Mouse (Mus musculus) urinary bladder, postnatal 10 days (tissue): Measurements from ENCODE around the gene Coch.
"Not testable (repeated sequence)": the region's sequence is repeated elsewhere in the genome, so short reads cannot be mapped to it uniquely, and the experiment has no call there.

Experiments
- DNase-seq: peaks from one replicate; pipeline ENCODE4 v3.0.0; 2022; ENCODE audit warnings: low spot score

Gene Coch

DNA sequence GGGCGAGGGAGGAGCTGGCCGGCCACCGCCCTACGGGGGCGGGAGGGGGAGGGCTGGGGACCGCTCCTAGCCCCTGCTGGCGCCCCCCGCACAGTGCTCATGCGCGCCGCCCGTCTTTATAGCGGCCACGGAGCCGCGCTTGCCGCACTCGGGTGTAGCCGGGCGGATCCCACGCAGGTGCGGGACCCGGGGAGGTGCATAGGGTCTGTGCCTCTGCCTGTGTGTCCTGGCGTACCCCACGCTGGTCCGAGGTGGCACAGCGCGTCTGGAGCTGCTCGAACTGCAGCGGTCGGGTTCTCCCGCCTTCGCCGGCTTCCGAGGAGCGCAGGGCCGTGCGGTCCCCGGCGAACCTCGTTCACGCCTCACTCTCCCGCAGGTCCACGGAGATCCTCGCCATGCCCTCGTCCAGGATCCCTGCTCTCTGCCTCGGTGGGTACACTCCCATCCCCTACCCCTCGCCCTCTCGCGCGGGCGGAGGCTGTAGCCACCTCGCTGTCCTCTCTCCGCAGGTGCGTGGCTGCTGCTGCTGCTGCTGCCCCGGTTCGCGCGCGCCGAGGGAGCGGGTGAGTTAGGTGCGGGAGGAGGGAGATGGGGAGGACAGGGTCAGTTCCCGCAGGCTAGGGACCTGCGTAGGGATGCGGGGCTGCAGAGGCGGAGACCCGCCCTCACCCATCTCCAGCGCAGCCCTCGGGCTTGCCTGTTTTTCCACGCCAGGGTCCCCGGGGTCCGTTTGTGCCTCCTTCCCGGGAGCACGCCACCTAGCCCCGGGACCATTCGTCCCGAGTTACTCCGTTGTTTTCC is at the start of gene Coch:
Gene Coch (plus strand): TSS at position 113 of the 801 bp plus-strand sequence.
- DNase-seq, result no peak

DNA sequence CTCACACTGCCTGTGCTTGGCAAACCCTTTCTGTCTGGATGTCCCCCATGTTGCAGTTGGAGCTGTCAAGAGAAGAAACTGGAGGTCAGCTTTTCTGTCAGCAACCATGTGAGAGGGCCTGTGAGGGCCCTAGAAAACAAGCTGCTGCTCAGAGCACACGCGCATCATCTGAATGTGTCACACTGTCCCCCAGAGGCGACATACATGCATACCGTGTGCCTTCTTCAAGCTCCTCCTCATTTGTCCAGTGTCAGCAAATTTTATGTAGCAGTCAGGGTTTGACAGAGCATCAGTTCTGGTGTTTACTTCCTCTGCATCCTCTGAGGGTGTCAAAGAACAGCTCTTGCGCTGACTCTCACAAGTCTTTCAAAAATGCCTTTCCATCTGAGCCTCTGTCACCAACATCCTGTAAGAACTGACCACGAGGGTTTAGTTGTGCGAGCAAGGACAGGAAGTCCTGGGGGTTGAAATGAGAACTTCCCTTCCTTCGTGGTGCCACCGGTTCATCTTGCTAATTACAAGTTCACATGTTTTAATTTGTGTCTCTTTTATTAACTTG is 49.7 kb upstream of the Coch start:
- no peak for DNase-seq

DNA sequence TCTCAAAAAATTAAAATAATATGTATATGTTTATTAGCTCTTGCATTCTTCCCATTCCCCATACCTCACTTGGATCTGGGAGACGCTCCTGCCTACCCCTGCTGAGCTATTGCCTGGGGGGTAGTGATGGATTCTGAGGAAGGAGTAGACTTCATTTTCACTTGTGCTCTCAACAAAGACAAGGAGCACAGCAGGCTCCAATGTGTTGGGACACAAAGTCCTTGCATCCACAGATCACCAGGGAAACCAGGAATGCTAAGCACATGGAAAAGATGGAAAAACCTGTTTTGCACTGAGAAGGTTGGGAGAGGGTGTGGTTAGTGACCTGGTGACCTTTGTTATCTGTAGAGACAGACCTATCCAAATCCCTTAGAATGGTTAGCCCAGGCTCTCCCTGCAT is 38.1 kb upstream of the Coch start:
- DNase-seq, result no peak

DNA sequence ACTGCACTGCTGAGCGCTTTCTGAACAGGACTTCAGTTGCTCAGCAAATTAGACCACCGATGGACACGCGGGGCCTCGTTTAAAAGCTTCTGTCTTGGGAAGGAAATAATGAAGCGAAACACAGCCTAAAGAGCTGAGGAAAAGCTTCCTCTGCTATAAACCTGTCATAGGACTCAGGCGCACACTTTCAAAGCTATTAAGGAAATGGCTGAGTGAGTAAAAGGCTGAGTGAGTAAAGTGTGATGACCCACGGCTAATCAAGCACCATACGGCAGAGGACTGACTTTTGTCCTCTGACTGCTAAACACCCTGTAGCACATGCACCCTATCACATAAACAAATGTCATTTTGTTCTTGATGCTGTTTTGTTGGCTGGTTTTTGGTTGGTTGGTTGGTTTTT is 31.7 kb upstream of the Coch start:
- DNase-seq, result no peak

DNA sequence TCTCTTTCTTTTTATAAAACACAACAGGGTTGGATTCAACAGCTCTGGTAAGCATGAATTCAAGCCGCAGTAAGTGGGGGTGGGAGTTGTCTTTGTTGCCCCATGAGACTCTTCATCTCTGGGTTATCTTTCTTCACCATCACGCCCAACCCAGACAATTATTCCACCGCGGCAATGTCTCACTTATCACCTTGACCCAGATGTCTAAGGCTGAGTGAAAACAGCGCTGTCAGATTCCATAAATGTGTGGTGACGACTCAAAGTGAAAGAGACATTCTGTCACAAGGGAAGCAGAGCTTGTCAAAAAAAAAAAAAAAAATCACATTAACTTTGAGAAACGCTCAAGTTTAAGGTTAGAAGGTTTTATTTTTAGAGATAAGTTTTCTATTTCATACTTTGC is 25.9 kb upstream of the Coch start:
- no peak for DNase-seq

DNA sequence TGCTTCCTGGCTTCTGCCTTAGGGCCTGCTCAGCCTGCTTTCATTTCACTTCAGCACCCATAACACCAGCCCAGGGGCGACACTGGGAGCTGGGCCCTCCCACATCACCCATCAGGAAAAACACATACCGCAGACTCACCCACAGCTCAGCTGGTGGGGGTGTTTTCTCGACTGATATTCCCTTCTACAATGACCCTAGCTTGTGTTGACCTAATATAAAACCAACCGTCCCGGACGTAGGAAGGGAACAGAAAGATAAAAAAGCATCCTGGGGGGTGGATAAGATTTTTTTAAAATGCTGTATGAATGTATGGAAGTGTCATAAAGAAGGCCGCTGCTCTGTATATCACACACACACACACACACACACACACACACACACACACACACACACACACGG is 23.7 kb upstream of the Coch start:
- DNase-seq, result no peak

DNA sequence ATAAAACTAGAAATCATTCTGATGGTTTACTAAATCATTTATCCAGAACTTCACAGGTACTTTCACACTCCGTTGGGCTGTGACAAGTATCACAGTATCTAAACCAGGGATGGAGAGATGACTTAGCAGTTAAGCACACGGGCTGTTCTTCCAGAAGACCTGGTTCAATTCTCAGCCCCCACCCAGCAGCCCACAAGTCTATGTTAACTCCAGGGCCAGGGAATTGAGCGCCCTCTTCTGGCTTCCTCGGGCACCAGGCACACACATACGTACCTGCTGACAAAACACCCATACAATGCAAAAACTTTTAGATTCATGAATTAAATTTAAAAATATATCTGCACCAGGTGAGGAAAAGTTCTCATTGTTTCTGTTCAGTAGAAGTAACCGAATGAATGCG is 23.2 kb upstream of the Coch start:
- DNase-seq, result no peak

DNA sequence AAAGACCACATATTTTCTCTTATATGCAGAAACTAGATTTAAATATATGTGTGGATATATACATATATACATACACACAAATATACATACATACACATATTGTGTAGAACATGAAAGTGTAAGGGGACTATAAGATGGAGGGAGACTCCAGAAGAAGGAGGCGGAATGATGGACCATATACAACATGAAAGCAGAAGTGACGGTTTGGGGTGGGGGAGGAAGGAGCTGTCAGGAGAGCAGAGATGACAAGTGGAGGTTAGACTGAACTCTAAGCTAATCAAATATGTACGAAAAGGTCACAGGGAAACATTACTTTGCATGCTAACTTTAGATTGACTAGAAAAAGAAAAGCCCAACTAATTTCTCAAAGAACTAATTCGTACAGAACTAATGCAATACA is 20.5 kb upstream of the Coch start:
- DNase-seq, result no peak

DNA sequence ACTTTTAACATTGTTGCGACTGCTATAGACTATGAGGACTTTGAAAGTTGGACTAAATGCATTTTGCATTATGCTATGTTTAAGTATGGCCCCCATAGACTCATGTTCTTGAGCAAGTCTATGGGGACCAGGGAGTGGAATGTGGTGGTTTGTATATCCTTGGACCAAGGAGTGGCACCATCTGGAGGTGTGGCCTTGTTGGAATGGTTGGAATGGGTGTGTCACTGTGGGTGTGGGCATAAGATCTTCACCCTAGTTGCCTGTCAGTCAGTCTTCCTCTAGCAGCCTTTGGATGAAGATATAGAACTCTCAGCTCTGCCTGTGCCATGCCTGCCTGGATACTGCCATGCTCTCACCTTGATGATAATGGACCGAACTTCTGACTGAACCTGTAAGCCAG is 15.3 kb upstream of the Coch start:
- DNase-seq, result not testable (repeated sequence)

DNA sequence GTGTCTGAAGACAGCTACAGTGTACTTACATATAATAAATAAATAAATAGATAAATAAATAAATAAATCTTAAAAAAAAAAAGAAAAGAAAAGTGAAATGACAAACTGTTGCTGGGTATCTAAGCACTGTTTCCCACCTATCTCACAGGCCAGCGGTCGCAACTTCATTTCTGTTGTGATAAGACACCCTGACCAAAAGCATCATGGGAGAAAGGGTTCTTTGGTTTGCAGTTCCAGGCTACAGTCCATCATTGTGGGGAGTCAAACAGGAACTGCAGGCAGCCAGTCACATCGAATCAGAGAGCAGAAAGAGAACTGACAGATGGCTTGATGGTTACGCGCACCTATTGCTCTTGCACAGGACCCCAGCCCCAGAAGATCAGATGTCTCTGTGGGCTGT is 3.9 kb upstream of the Coch start:
- DNase-seq, result no peak

DNA sequence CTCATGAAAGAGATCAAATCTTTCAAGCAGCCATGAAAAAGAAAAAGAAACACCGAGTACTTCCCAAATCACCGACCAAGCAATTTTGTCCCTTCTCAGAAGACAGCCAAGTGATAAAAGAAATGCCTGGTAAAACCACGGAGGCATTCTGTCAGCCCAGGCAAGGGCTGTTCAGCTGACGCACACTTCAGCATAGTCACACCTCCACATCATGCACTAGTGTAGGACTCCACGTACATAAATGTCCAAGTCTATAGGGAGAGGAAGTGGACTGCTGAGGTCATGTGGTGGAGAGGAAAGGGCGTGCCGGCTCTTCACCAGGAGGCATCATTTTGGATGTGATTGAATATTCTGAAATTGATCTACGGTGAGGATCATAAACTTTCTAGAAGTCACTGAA is 1.2 kb upstream of the Coch start:
- no peak for DNase-seq

DNA sequence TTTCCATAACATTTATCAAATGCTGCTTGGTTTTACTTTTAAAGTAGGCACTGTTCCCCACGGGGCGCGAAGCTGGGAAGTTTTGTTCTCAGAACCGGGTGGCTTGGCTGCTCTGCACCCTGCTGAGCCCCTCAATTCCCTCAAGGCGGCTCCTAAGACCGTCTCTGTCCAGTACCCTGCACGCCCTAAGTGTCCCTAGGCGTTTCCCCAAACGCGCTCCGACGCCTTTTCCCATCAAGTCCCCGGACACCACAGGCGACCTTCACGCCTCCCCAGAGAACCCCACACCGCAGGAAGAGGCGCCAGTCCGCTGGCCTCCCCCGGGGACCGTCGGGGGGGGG is 283 bp upstream of the Coch start:
- no peak for DNase-seq

DNA sequence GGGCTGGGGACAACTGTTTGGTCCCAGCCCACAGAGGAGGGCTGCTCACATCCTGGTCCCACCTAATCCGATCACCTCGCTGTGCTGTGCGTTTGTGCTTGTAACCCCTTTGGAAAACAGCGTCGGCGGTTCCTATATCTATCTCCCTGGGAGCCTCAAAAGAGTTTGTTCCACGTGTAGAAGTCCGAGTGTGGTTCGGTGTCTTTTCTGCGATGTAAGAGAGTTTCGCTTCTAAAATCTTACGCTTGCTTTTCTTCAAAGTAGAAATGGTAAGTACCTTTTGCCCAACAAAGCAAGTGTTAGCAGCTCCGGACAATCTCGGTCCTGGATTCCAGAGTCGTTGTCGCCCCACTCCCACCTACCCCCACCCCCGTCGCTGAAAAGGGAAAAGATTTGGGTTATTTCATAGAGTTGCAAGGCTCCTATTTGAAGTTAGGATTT is 909 bp downstream of the Coch start:
- no peak for DNase-seq

DNA sequence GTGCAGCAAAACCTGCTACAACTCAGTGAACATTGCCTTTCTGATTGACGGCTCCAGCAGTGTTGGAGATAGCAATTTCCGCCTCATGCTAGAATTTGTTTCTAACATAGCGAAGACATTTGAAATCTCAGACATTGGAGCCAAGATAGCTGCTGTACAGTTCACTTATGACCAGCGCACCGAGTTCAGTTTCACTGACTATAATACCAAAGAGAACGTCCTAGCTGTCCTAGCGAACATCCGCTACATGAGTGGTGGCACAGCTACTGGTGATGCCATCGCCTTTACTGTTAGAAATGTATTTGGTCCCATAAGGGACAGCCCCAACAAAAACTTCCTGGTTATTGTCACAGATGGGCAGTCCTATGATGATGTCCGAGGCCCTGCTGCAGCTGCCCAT is 10.2 kb downstream of the Coch start:
- no peak for DNase-seq

DNA sequence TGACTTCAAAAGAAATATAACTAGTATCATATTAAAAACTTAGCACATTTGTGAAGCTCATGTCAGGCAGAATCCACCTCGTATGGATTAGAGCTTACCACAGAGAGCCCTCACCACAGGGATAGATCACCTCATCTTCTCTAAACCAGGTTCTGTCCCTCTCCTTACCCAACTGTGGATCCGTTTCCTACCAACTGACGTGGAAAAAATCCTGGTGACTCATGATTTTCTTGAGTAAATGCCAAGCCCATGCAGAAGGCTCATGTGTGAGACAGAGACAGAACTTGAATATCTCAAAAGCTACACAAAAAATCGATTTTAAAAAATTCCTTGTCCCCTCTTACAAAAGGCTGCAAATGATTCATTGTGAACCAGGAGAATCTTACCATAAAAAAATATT is 13.0 kb downstream of the Coch start:
- no peak for DNase-seq

DNA sequence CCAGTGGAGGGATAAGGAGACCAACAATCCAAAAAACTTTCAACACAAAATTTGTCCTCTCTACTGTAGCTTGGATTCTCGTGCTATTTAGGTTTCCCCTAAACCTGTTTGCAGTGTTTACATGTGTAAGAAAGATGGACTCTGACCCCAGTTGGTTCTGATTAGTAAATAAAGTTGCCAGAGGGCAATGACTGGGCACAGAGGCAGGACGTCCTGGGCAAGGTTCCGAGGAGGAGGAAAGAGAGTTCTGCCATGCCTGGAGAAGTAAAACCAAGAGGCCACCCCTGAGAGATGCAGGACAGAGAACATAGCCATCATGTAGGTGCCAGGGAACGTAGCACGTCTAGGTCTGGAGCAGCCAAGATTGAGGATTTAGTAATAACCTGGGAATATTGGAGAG is 19.2 kb downstream of the Coch start:
- no peak for DNase-seq

DNA sequence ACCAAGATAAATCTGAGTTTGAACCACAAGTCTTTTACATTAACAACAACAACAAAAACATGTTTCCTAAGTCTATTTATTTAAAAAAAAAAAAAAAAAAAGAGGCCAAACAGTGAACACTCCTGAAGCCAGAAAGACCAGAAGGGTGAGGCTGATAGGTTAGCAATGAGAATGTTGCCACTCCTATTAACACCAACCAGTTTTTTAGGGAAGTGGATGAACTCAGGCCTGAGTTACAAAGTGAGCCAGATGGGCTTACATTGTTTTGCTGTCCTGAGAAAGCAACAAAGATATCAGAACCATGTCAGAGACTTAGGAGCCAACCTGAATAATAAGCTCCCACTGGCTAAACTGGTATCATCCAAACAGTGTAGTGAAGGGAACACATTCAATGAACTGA is 27.4 kb downstream of the Coch start:
- no peak for DNase-seq

DNA sequence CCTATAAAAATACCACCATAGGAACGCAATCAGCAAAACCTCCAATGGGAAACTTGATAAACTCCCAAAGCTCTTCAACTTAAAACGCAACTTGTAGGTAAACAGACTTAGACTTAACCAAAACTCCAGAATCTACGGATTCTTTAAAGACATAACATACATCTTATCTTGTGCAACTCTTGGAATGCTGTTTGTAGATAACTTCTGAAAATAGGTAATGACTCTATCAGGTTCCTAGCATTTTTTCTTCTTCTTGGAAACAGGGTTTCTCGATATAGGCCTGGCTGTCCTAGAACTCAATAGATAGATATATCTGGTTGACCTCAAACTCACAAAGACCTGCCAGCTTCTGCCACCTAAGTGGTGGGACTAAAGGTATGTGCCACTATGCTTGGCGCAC is 28.0 kb downstream of the Coch start:
- no peak for DNase-seq

DNA sequence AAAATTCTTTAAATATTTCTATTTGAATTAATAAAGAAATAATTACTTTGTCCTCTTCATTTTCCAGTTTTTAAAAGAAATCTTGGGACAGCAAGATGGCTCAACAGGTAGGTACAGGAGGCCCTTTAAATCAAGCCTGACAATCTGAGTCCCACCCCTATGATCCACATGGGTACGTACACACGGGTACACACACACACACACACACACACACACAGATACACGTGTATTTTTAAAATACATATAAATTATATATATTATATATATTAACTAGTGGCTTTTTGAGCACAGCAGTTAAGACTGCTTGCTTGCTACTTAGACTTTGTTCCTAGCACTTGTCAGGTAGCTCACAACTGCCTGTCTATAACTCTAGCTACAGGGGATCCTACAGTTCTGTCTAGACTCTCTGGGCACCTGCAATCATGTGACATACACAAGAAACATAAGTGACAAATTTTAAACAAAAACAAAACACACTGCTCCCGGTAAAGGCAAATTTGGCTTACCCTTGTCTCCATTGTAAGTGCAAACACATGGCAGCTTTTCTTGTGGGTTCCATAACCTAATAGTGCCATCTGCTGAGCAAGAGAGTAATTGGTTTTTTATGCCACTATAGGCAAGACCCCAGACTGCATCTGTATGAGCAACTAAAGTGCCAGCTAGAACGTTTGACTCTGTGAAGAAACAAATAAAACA is 29.7 kb downstream of the Coch start:
- DNase-seq, result no peak

DNA sequence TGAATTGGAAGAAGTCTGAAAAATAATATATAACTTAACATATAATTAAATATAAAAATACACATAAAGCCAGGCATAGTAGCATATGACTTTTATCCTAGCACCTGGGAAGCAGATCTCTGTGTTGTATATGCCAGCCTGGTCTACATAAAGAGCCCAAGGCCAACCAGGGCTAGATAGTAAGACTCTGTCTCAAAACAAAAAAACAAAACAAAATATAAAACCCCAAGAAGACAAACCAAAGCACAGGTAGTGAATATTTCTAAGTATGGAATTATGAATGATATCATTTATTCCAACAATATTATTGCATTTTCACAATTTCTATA is 30.2 kb downstream of the Coch start:
- DNase-seq, result no peak

DNA sequence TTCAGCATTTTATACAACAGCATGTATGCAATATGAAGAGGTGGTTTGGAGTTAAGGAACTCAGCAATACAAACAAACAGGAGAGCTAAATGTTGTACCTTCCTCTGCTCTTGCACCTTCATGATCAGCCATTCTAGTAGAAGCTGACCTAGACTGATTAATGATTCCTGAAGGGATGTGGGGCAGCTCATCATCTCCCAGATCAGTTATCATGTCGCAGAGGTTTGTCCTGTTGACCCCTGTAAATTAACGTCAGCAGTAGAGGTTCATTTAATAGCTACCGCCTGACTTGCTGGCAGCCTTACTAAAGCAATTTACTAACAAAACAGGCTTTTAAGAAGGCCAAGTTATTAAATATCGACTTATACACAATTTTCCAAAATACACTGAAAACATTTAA is 40.3 kb downstream of the Coch start:
- DNase-seq, result no peak

DNA sequence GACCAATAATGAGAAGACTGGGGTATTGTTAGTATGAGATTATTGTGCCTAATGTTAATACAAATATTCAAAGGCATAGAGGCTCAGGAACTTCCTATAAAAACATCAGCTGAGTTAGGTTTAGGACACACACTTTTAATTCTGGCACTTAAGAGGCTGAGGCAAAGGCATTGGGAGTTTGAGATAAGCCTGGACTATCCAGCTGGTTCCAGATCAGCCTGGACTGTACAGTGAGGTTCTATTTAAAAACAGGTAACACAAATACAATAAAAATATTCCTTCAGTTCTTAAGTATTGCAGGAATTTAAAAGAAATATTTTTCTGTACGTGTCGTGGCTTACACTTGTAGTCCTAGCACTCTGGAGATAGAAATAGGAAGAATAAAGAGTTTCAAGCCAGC is 43.1 kb downstream of the Coch start:
- DNase-seq, result no peak

DNA sequence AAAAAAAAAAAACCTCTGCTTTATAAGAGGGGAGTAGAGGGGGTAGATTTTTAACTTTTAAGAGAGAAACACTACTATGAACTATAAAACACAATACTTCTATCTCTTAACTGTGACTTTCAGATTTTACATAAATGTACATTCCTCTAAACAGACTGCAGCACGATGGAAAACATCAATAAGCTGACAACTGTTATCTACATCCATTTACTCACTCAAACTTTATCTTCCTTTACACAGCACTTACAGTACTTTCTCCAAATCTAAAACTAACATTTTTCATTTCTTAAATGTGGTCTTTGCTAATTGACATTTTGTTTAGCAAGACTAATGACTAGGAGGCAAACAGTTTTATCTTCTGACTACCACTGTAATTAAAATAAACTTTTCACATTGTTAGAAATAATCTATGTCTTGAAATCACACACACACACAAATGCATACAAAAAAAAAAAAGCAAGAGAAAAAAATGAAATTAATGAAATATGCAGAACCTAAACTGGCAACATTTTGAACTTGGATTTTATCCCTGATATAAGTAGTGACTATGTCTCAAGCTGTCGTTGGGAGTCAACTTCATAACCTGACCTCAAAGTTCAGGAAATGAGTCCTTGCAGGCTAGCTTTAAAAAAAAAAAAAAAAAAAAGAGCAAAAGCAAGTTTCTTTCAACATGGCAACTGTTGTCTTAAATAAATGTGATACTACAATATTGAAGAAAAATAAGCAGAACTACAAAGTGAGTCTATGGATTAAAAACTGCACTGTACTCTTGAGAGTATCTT is 43.7 kb downstream of the Coch start:
- DNase-seq, result no peak
